Mouse (Mus musculus): ENCODE data around the gene Glb1l2. TPM values are rescaled to one million over a fixed set of nuclear protein-coding genes. Genes with fewer than 3 reads are reported as not detected.
A peak's percentile ranks its signal among the peaks of the same experiment; 100 is the strongest.

The Glb1l2 gene
- polyA plus RNA-seq (2016; fragmentation: Nextera tagmentation; extraction: Ambion mirVana) = 1.2 TPM in 2 replicates

- Histone ChIP-seq H3K27ac (peak within 1 kb of the TSS; percentile 73), H3K27me3 (ENCODE audit: insufficient read depth, poor library complexity, severe bottlenecking) (no peaks in the 10 kb centered on the region), H3K9me3 (no peaks in the 10 kb centered on the region), H3K36me3 (no peaks in the 10 kb centered on the region), H3K4me3 (peak within 1 kb of the TSS; percentile 65), H3K4me1 (peaks cover 13% of the 10 kb centered on the region; the same call in 1 of the 2 replicates)
- DNase-seq (ENCODE audit: low spot score) = peak; percentile 97
- WGBS = 1% methylated on average over 33 of the region's 33 CpGs
These were observed at the start of gene Glb1l2 for GRCm38 (mm10) chr9:26805935-26806666. Gene Glb1l2, minus strand, starts transcription at chr9:26806468.

GRCm38 (mm10) chr9:26831089-26831488, 24.8 kb upstream of the Glb1l2 start:
- Histone ChIP-seq H3K4me1 (no peaks in the 10 kb centered on the region), H3K27me3 (ENCODE audit: insufficient read depth, poor library complexity, severe bottlenecking) (no peaks in the 10 kb centered on the region), H3K27ac (no peak overlapping the region), H3K36me3 (no peaks in the 10 kb centered on the region), H3K9me3 (no peaks in the 10 kb centered on the region), H3K4me3 (no peak overlapping the region)
- no peak for DNase-seq (ENCODE audit: low spot score)
- 79% methylated on average over 3 of the region's 3 CpGs for WGBS

- Histone ChIP-seq H3K27me3 (ENCODE audit: insufficient read depth, poor library complexity, severe bottlenecking) (no peaks in the 10 kb centered on the region), H3K36me3 (no peaks in the 10 kb centered on the region), H3K27ac (no peak overlapping the region), H3K4me1 (no peaks in the 10 kb centered on the region), H3K9me3 (no peaks in the 10 kb centered on the region), H3K4me3 (no peak overlapping the region)
- DNase-seq (ENCODE audit: low spot score) = no peak
- WGBS = 51% methylated on average over 1 of the region's 1 CpGs
These were observed 13.7 kb upstream of the Glb1l2 start for GRCm38 (mm10) chr9:26819942-26820341.

GRCm38 (mm10) chr9:26808735-26809134, 2.5 kb upstream of the Glb1l2 start:
- DNase-seq (ENCODE audit: low spot score) = no peak
- Histone ChIP-seq H3K36me3 (no peaks in the 10 kb centered on the region), H3K9me3 (no peaks in the 10 kb centered on the region), H3K27me3 (ENCODE audit: insufficient read depth, poor library complexity, severe bottlenecking) (no peaks in the 10 kb centered on the region), H3K27ac (no peak overlapping the region), H3K4me1 (peaks cover 13% of the 10 kb centered on the region; the same call in 1 of the 2 replicates), H3K4me3 (no peak overlapping the region)
- 74% methylated on average over 2 of the region's 2 CpGs for WGBS

GRCm38 (mm10) chr9:26804321-26804720, 1.9 kb downstream of the Glb1l2 start:
- no peaks in the 10 kb centered on the region for H3K36me3 ChIP-seq

GRCm38 (mm10) chr9:26800357-26800756, 5.9 kb downstream of the Glb1l2 start:
- Histone ChIP-seq H3K4me1 (no peaks in the 10 kb centered on the region; the same call in 1 of the 2 replicates), H3K9me3 (no peaks in the 10 kb centered on the region), H3K27ac (no peak overlapping the region), H3K4me3 (no peak overlapping the region), H3K27me3 (ENCODE audit: insufficient read depth, poor library complexity, severe bottlenecking) (no peaks in the 10 kb centered on the region), H3K36me3 (no peaks in the 10 kb centered on the region)
- 84% methylated on average over 2 of the region's 2 CpGs for WGBS
- no peak for DNase-seq (ENCODE audit: low spot score)

More at GRCm38 (mm10) chr9:26804321-26804720, 1.9 kb downstream of the Glb1l2 start:
- DNase-seq (ENCODE audit: low spot score) = no peak
- peaks cover 13% of the 10 kb centered on the region; the same call in 1 of the 2 replicates for H3K4me1 ChIP-seq
- no peaks in the 10 kb centered on the region for H3K27me3 ChIP-seq (ENCODE audit: insufficient read depth, poor library complexity, severe bottlenecking)
- no peak overlapping the region for H3K4me3 ChIP-seq
- H3K27ac ChIP-seq = no peak overlapping the region
- H3K9me3 ChIP-seq = no peaks in the 10 kb centered on the region

- Histone ChIP-seq H3K27me3 (ENCODE audit: insufficient read depth, poor library complexity, severe bottlenecking) (no peaks in the 10 kb centered on the region), H3K36me3 (no peaks in the 10 kb centered on the region), H3K9me3 (no peaks in the 10 kb centered on the region), H3K27ac (no peak overlapping the region), H3K4me1 (no peaks in the 10 kb centered on the region), H3K4me3 (no peak overlapping the region)
- WGBS = 71% methylated on average over 1 of the region's 1 CpGs
- DNase-seq (ENCODE audit: low spot score) = no peak
These were observed 7.5 kb downstream of the Glb1l2 start for GRCm38 (mm10) chr9:26798731-26799130.

- H3K27me3 ChIP-seq (ENCODE audit: insufficient read depth, poor library complexity, severe bottlenecking) = no peaks in the 10 kb centered on the region
- H3K36me3 ChIP-seq = no peaks in the 10 kb centered on the region
- H3K4me3 ChIP-seq = no peak overlapping the region
- no peaks in the 10 kb centered on the region for H3K4me1 ChIP-seq
- 85% methylated on average over 3 of the region's 3 CpGs for whole genome bisulfite sequencing
- H3K27ac ChIP-seq = no peak overlapping the region
- no peak for DNase-seq (ENCODE audit: low spot score)
- H3K9me3 ChIP-seq = no peaks in the 10 kb centered on the region
These were observed 8.1 kb downstream of the Glb1l2 start for GRCm38 (mm10) chr9:26798205-26798604.

GRCm38 (mm10) chr9:26792829-26793228, 13.4 kb downstream of the Glb1l2 start:
- Histone ChIP-seq H3K4me3 (no peak overlapping the region), H3K36me3 (no peaks in the 10 kb centered on the region), H3K4me1 (no peaks in the 10 kb centered on the region), H3K9me3 (no peaks in the 10 kb centered on the region), H3K27me3 (ENCODE audit: insufficient read depth, poor library complexity, severe bottlenecking) (no peaks in the 10 kb centered on the region), H3K27ac (no peak overlapping the region)
- WGBS = 51% methylated on average over 3 of the region's 3 CpGs
- no peak for DNase-seq (ENCODE audit: low spot score)

GRCm38 (mm10) chr9:26783414-26783975, 22.8 kb downstream of the Glb1l2 start:
- H3K4me3 ChIP-seq = peak overlapping the region; percentile 36
- no peaks in the 10 kb centered on the region for H3K9me3 ChIP-seq
- WGBS = 27% methylated on average over 7 of the region's 7 CpGs

GRCm38 (mm10) chr9:26778421-26778820, 27.8 kb downstream of the Glb1l2 start:
- DNase-seq (ENCODE audit: low spot score) = no peak
- 82% methylated on average over 7 of the region's 7 CpGs for WGBS
- Histone ChIP-seq H3K27me3 (ENCODE audit: insufficient read depth, poor library complexity, severe bottlenecking) (no peaks in the 10 kb centered on the region), H3K4me3 (no peak overlapping the region), H3K27ac (no peak overlapping the region), H3K4me1 (no peaks in the 10 kb centered on the region), H3K9me3 (no peaks in the 10 kb centered on the region), H3K36me3 (no peaks in the 10 kb centered on the region)

More at GRCm38 (mm10) chr9:26783414-26783975, 22.8 kb downstream of the Glb1l2 start:
- H3K27me3 ChIP-seq (ENCODE audit: insufficient read depth, poor library complexity, severe bottlenecking) = no peaks in the 10 kb centered on the region
- no peaks in the 10 kb centered on the region for H3K4me1 ChIP-seq
- no peak for DNase-seq (ENCODE audit: low spot score)
- H3K27ac ChIP-seq = no peak overlapping the region
- no peaks in the 10 kb centered on the region for H3K36me3 ChIP-seq

- H3K4me1 ChIP-seq = no peaks in the 10 kb centered on the region
- WGBS = 57% methylated on average over 6 of the region's 6 CpGs
- no peaks in the 10 kb centered on the region for H3K9me3 ChIP-seq
- no peak overlapping the region for H3K4me3 ChIP-seq
- H3K27me3 ChIP-seq (ENCODE audit: insufficient read depth, poor library complexity, severe bottlenecking) = no peaks in the 10 kb centered on the region
- H3K36me3 ChIP-seq = no peaks in the 10 kb centered on the region
- no peak for DNase-seq (ENCODE audit: low spot score)
- no peak overlapping the region for H3K27ac ChIP-seq
These were observed 30.0 kb downstream of the Glb1l2 start for GRCm38 (mm10) chr9:26776122-26776902.

GRCm38 (mm10) chr9:26775700-26776099, 30.6 kb downstream of the Glb1l2 start:
- H3K27me3 ChIP-seq (ENCODE audit: insufficient read depth, poor library complexity, severe bottlenecking) = no peaks in the 10 kb centered on the region

More at GRCm38 (mm10) chr9:26775700-26776099, 30.6 kb downstream of the Glb1l2 start:
- 61% methylated on average over 2 of the region's 2 CpGs for WGBS
- Histone ChIP-seq H3K4me1 (no peaks in the 10 kb centered on the region), H3K27ac (no peak overlapping the region), H3K4me3 (no peak overlapping the region), H3K36me3 (no peaks in the 10 kb centered on the region), H3K9me3 (no peaks in the 10 kb centered on the region)
- DNase-seq (ENCODE audit: low spot score) = no peak

Measured in heart, embryonic 10.5 days (tissue).